Mouse (Mus musculus) right cerebral cortex, postnatal 36 days (tissue): ENCODE measurements around the gene Cd300lf.

Experiments used
- DNase-seq, 2 experiments: peaks; one replicate each; pipeline ENCODE4 v3.0.0; 2022; ENCODE audit warnings: low spot score in 2 of 2, mixed read lengths in 1 of 2

Gene Cd300lf

DNA sequence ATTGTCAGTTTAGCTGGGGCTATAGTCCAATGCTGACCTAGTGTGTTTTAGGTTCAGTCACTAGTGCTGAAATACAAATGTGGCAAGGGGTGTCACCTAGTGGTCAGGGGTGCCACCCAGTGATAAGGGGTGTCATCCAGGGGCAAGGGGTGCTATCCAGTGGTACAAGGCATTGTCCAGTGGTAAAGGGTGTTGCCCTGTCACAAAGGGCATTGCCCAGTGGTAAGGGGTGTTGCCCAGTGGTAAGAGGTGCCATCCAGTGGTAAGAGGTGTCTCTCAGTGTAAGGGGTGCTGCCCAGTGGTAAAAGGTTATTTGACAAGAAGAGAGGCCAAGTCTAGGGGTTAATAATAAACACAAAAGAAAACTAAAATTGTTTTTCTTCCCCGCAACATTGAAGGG lies 56.4 kb downstream of the Cd300lf start:
- DNase-seq, result no peak

DNA sequence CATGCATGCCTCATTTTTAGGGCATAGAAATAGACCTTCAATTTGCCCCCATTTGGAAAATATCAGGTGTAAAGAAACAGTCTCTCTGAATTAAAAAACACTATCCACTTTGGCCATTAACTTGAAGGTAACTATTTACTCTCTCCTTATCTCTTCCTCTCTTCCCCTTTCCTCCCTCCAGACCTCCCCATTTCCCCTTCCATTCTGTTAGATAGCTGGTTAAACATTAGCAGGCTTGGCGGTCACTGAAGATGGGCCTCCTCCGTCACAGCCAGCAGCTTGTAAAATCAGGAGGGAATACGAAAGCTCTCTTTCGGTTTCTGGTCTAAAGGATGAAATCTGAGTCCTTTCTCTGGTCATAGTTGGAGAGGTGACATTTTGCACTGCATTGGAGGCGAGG lies 57.9 kb downstream of the Cd300lf start:
- DNase-seq, result no peak

DNA sequence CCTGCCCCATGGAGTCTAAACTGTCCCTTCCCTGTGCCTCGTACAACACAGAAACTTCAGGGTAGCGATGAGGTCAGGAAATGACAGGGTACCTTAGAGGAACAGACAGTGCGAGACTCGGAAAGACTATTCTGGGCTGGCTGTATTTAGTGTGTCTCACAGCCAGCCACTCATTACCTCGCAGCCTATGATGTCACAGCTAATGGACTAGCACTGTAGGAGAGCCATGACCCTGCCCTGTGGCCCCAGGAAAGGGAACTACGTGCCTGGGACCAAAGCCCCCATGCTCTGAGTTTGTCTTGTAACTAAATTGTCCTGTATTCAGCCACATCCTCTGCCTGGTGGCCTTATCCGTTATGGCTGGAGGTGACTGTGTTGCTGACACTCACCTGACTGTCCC lies 58.4 kb downstream of the Cd300lf start:
- no peak for DNase-seq

DNA sequence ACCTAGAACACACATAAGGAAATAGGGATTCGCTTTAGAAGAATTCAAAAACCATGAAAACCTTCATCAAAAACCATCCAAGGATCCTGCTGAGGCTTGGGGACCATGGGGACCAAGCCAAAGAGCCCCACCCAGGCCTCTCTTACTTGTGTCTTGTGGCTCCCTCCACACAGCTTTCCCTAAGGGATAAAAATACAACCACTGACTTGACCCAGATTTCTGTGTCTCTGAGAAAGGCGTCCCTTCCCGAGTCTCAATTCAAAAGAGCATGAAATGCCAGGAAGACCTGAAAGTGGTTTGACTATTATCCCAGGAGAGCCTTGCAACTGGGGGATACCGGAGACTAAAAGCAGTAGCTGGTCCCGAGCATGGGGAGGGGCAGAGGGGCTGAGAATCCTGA lies 60.8 kb downstream of the Cd300lf start:
- no peak for DNase-seq

DNA sequence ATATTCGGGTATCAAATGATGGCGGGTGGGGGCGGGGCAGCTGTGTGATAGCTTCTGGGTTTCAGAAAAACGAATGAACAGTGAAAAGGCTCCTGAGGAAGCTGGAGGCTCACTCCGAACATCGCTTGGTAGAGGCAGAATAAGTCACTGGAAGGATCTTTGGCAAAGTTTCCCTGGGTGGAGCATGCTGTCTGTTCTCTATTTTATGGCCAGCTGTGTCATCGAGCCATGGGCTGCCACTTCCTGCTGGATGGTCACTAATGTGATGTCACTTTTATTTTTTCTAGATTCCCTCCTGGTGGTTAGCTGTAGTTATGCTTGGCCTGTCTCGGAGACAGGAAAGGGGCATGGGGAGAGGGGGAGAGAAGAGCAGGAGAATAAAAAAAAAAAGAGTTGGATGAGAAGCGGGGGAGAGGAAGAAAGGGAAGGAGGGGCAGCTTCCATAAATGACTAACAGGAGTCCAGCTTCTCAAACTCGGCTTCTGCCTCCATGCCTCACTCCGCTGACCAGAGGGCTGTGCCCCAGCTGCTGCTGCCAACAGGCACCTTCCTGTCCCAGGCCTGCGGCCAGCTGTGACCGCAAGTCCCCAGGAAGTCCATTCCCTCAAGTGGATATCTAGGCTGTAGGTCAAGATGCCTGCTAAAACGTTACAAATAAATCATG lies 62.0 kb downstream of the Cd300lf start:
- DNase-seq, result no peak

DNA sequence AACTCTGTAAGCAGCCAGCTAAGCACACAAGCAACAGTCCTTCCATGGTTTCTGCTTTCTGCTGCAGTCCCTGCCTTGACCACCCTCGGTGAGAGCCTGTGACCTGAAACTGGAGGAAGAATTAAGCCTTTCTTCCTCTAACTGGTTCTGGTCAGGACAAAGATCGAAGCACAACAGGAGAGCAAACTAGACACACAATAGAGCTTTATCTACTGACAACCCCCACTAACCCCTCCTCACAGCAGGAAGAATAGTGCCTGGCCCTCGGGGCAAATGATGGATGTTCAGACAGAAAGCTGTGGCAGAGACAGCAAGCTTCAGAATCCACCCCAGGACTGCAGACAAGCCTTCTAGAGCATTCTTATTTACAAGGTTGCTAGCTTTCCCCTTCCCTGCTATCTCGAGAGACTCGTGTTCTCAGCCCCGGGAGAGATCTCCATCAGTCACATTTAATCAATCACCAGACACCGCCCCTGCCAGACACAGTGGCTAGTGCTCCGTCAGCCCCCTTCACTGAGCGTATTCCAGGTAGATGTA lies 62.7 kb downstream of the Cd300lf start:
- DNase-seq, result no peak

DNA sequence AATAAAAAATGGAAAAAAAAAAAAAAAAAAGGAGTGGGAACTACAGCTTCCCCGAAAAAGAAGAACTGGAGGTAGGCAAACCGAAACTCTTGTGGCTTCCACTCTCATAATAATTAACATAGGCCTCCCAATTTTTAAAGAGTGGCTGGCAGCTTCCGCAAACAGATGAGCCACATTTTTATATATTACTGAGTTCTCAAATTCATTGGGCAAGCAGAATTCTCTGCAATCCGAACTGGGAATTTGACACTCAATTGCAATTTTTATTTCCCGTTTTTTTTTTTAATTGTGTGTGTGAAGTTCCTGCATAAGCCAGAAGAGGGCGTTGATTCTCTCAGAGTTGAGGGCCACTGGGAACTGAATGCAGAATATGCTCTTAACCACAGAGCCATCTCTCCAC lies 67.0 kb downstream of the Cd300lf start:
- DNase-seq, result no peak
